Mouse (Mus musculus): ENCODE measurements around the gene Kif6. TPM values are rescaled to one million over a fixed set of nuclear protein-coding genes. Genes with fewer than 3 reads are reported as not detected.

Gene Kif6
- total RNA-seq, 2 experiments from 2014 or later = 0.38 to 0.46 TPM

GRCm38 (mm10) chr17:49661626-49662025, 46.7 kb downstream of the Kif6 start:
- DNase-seq (ENCODE audit: low spot score in 2 of 2) = no peak

- no peak for DNase-seq (ENCODE audit: low spot score in 2 of 2)
Measured at GRCm38 (mm10) chr17:49666728-49667127, 51.8 kb downstream of the Kif6 start.

GRCm38 (mm10) chr17:49668296-49668695, 53.4 kb downstream of the Kif6 start:
- no peak for DNase-seq (ENCODE audit: low spot score in 2 of 2)

- DNase-seq (ENCODE audit: low spot score in 2 of 2) = no peak
Measured at GRCm38 (mm10) chr17:49671921-49672339, 57.0 kb downstream of the Kif6 start.

GRCm38 (mm10) chr17:49672421-49672820, 57.5 kb downstream of the Kif6 start:
- DNase-seq (ENCODE audit: low spot score in 2 of 2) = no peak

GRCm38 (mm10) chr17:49675629-49676028, 60.7 kb downstream of the Kif6 start:
- no peak for DNase-seq (ENCODE audit: low spot score in 2 of 2)

DNA sequence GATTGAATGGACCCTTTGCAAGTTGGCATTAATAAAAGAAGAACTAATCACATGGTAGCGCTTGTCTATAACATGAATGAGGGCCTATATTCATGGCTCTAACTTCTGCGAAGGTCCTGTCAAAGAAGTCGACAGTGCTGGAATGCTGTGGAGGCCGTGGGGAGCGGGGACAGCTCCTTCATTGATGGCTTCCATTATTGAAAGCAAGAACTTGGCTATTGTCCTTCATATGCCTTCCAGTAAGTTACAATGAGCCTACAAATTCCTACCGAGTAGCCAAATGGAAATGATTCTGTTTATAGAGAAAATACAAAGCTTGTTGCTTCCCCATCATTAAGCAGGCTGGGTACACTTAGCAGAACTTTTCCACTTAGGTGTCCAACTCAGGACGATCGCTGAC, 66.5 kb downstream of the Kif6 start:
- no peak for DNase-seq (ENCODE audit: low spot score in 2 of 2)

GRCm38 (mm10) chr17:49684146-49684545, 69.2 kb downstream of the Kif6 start:
- DNase-seq (ENCODE audit: low spot score in 2 of 2) = no peak

DNA sequence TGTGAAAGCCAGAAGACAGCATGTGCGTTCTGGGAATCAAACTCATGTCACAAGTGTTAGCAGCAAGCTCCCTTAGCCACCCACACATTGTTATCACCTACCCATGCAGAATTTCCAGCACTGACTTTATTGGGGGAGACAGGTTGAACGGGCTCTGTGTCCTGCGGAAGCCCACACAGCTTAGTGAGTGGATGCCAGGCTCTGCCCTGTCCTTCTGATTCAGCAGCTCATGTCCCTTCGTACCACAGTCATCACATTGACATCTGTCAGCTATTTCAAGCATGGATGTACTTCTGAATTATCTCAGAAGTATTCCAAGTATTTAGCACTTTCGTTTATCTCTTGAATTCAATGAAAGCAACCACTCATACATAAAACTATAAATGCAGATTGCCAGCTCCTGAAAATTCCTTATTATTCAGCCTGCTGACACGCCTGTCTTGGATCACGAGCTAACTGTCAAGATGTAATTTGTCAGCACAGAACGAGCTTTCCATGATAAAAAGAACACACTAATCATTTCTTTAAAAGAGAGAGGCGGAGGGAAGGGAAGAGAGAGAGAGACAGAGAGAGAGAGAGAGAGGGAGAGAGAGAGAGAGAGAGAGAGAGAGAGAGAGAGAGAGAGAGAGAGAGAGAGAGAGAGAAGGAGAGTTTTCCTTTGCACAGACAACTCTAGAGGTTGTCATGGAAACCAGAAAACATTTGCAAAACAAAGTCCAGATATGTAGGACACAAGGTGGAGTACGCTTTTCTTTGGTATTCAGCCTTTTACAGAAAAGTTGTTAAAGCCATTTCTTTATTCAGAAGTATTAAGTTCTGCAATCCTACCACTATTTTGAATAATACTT, 75.9 kb downstream of the Kif6 start:
- DNase-seq (ENCODE audit: low spot score in 2 of 2) = no peak

- DNase-seq (ENCODE audit: low spot score in 2 of 2) = no peak
Measured at GRCm38 (mm10) chr17:49691455-49691805, 76.5 kb downstream of the Kif6 start.

- DNase-seq (ENCODE audit: low spot score in 2 of 2) = no peak
Measured at GRCm38 (mm10) chr17:49693206-49693605, 78.3 kb downstream of the Kif6 start.

DNA sequence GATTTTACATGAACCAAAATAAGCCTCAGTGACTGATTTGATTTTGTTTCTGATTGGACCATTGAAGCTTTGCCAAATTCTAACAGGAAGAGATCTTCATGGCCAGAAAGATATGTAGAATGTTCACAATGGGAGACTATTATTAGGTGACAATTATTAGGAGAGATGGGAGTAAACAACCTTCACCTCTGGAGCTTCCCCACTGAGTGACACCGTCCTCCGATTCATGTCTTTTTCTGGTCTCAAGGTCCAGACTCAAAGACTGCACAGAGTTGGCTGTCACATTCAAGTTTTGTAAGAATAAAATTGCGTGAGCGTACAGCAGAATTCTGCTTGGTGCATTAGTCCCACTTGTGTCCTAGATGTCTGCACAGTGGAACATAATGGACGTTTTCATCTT, 82.3 kb downstream of the Kif6 start:
- no peak for DNase-seq (ENCODE audit: low spot score in 2 of 2)

DNA sequence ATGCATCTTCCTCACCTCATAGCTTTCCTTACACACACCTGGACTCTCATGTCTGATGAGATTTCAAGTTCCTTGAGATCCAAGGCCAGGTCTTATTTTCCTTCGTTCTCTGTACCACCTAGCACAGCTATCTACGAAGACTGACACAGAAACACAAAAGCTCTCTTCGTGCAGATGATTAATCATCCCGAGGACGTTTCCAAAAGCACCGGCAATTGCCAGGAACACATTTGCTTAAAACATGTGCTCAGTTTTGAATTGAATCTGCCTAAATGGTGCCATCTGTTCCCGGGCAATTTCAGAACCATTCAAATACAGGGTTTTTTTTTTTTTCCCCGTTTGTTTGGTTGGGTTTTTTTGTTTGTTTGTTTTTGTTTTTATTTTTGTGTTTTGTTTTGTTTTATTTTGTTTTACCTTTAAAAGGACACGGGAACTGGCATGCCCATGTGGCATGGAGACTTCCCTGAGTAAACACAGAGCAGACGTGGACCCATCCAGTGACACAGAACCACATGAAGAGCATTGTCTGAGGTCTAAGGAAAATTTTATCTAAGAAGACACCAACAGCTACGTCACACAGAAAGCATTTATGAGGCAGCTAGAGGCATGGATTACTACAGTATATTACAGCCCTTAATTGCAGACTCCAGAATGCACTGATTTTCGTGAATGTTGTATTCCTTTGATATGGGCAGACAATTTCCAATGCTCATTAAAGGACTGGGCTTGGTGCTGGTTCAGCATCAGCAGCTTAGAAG, 88.7 kb downstream of the Kif6 start:
- no peak for DNase-seq (ENCODE audit: low spot score in 2 of 2)

GRCm38 (mm10) chr17:49709192-49709591, 94.3 kb downstream of the Kif6 start:
- no peak for DNase-seq (ENCODE audit: low spot score in 2 of 2)

DNA sequence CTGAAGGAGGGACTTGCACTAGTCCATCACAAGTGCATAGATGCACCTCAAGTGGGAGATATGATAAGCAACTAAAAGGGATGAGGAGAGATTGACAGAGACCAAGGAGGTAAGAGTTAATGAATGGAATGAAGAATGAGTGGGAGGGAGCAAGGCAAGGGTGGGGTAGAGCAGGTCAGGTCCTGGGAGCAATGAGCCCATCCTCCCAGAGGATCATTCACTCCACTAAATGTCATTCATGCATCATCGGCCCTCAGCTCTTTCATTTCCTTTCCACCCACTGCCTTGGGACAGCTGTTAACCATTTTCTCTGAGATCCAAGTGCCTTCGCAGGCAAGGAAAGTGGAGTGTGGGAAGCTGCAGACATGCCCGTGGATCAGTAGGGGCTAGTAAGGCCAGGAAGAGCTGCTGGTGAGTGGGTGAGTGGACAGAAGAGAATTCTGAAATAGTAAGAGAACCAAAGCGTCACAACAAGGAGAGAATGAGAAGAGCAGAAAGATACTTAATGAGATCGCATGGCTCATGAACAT, 95.2 kb downstream of the Kif6 start:
- DNase-seq (ENCODE audit: low spot score in 2 of 2) = no peak

DNA sequence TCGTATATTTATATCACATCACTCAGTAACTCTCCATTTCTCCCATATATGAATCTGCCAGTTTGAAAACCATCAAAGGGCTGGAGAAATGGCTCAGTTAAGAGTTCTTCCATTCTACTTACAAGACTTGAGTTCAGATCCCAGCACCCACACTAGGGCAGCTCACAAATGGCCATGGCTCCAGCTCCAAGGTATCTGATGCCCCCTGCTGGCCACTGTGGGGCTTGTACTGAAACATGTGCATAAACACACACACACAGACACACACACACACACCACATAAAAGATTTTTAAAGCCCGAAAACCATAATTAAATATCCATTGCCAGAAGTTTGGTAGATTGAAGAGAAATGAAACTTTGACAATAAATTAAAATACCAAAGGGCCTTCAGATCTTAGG, 111.3 kb downstream of the Kif6 start:
- no peak for DNase-seq (ENCODE audit: low spot score in 2 of 2)

GRCm38 (mm10) chr17:49726976-49727375, 112.0 kb downstream of the Kif6 start:
- DNase-seq (ENCODE audit: low spot score in 2 of 2) = no peak

DNA sequence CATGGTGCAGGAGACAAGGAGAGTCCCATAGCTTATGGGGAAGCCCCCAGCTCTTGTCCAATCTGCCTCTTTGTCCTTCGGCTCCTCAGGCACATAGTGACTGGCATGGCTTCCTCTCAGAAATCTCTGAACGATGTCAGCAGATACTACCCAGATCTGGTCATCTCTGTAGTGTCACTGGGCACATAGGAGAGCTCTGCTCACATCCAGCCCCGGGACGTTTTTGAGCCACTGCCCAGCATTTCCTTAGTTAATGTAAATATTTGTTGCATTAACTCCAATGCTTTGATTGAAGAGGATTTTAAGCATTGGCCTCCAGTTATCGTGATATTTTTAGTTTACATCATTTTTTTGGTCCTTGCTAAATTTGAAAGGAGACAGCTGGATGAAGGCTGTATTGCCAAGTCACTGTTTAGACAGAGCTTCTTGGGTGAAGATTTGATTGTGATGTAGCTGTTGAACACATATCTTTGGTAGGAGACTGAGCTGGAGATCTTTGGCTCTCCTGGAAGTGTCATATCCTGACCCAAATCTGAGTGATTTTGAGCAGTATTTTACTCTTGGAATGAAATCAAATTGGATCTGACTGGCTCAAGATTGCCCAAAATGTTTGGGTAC, 112.6 kb downstream of the Kif6 start:
- DNase-seq (ENCODE audit: low spot score in 2 of 2) = no peak

- no peak for DNase-seq (ENCODE audit: low spot score in 2 of 2)
Measured at GRCm38 (mm10) chr17:49729856-49730255, 114.9 kb downstream of the Kif6 start.

GRCm38 (mm10) chr17:49732706-49733105, 117.8 kb downstream of the Kif6 start:
- no peak for DNase-seq (ENCODE audit: low spot score in 2 of 2)

DNA sequence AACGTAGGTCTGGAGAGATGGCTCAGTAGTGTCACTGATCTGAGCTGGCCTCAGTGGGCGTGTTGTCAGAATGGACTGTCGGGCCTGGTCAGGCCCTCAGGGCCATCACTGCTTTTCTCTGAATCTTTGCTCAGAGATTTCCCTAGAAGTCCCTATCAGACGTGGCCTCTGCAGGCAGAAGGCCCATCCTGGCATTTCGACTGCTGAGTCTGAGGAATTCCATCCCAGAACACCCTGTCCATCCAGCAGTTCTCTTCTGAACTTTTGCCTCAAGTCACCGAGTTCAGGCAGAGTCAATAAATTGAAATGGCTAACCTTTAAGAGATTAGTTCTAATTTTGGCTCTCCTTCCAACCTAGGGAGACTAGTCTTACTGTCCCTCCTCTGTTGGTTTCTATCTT, 119.1 kb downstream of the Kif6 start:
- DNase-seq (ENCODE audit: low spot score in 2 of 2) = no peak

DNA sequence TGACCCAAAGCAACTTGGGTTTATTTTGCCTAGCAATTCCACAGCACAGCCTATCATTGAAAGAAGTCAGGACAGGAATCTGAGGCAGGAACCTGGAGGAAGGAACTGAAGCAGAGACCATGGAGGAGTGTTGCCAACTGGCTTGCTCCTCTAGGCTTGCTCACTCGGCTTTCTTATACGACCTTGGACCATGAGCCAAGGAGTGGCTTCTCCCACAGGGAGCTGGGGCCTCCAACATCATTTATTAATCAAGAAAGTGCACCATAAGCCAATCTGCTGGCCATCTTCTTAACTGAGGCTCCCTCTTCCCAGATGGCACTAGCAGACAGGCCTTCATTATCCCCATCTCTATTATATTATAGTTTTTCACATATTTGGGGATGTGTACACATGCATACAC, 119.8 kb downstream of the Kif6 start:
- no peak for DNase-seq (ENCODE audit: low spot score in 2 of 2)
